Mouse (Mus musculus): ENCODE results near the gene Tbl1xr1. TPM values are rescaled to one million over a fixed set of nuclear protein-coding genes. Genes with fewer than 3 reads are reported as not detected.

Gene Tbl1xr1
- polyA plus RNA-seq, 1 experiment from 2014 or later = 45.7 TPM

DNA sequence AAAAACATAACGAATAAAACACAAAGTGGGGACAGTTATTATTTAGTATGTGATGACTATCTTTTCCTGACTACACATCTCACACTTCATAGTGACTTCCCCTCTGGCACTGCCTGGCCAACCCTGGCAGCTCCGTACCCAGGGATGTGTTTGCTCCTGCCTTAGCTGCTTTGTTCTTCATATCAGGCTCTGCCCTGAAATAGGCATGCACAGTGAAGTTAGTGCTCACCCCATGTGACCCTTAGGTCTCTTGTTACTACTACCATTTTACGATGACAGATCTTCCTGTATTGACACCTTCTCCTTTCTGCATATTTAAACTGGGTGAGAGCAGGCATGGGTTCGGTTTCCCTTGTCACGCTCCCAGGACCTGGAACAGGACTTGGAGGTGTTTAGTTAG lies 16.3 kb downstream of the Tbl1xr1 start:
- H3K9ac ChIP-seq (replicated peaks; ENCODE audit: low read depth, low read length) = no peak overlapping the region
- H3K9me3 ChIP-seq (ENCODE audit: control insufficient read depth, low read depth, low read length) = no peaks in the 10 kb centered on the region
- no peak for ATAC-seq (ENCODE audit: insufficient number of reproducible peaks, insufficient read depth, low FRiP score, low read depth)
- H3K36me3 ChIP-seq (ENCODE audit: control insufficient read depth, insufficient read depth, low read length) = no peaks in the 10 kb centered on the region
- peaks cover 21% of the 10 kb centered on the region; the same call in 1 of the 2 replicates for H3K4me1 ChIP-seq (ENCODE audit: control insufficient read depth, insufficient read depth, low read length)
- no peak overlapping the region for H3K27ac ChIP-seq (ENCODE audit: low read length)
- no peaks in the 10 kb centered on the region for H3K27me3 ChIP-seq (ENCODE audit: control insufficient read depth, insufficient read depth, low read length)
- no peak overlapping the region for H3K4me3 ChIP-seq (ENCODE audit: low read depth, low read length)
- no peak overlapping the region for H3K4me2 ChIP-seq (replicated peaks; ENCODE audit: low read depth, low read length)
- WGBS = 67% methylated on average over 5 of the region's 5 CpGs

DNA sequence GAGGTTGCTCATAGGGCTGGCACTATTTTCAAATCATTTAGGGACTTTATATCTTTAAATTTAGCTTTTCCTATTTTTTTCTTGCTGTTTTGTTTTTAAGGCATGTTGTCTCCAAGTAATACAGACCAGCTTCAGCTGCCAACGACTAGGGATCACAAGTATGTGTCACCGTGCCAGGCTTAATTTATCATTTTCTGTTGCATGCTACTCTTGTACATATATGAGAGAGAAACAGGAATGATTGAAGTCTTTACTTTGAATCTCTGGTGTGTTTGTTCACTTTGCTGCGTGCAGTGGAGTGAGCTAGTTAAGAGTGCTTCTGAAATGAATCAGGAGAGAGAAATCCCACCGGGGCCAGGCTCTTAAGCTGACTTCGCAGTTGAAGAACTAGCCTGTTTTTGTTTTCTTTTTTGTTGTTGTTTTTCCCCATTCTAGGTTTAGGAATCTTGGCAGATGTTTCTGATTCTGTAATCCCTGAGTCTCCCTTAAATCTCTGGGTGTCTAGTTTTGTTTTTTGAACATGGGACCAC lies 27.6 kb downstream of the Tbl1xr1 start:
- H3K4me2 ChIP-seq (replicated peaks; ENCODE audit: low read depth, low read length) = no peak overlapping the region
- H3K4me1 ChIP-seq (ENCODE audit: control insufficient read depth, insufficient read depth, low read length) = 0 out of 2 replicates have a peak, but pooled peaks cover 5% of the 10 kb centered on the region
- no peak overlapping the region for H3K9ac ChIP-seq (replicated peaks; ENCODE audit: low read depth, low read length)
- no peaks in the 10 kb centered on the region for H3K9me3 ChIP-seq (ENCODE audit: control insufficient read depth, low read depth, low read length)
- no peak for ATAC-seq (ENCODE audit: insufficient number of reproducible peaks, insufficient read depth, low FRiP score, low read depth)
- WGBS = 59% methylated on average over 5 of the region's 5 CpGs
- no peaks in the 10 kb centered on the region for H3K27me3 ChIP-seq (ENCODE audit: control insufficient read depth, insufficient read depth, low read length)
- H3K27ac ChIP-seq (ENCODE audit: low read length) = no peak overlapping the region
- no peak overlapping the region for H3K4me3 ChIP-seq (ENCODE audit: low read depth, low read length)
- no peaks in the 10 kb centered on the region for H3K36me3 ChIP-seq (ENCODE audit: control insufficient read depth, insufficient read depth, low read length)

DNA sequence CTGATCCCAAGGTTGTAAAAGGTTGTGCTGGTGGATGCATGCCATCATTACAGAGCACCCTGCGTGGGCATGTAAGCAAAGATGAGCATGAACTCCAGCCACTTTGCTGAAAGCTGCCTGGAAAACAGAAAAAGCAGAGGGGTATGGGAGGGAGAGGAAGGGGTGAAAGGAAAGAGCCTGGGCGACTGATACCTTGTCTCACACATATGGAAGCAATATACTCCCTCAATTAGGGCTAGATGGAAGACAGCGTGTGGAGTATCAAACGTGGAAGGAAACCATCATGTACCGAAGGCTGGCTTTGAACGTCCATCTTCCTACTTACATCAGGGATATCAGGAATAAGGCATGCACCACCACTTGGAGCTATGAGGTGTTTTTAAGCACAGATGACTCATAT lies 29.0 kb downstream of the Tbl1xr1 start:
- Histone ChIP-seq H3K9ac (replicated peaks; ENCODE audit: low read depth, low read length) (no peak overlapping the region), H3K27ac (ENCODE audit: low read length) (no peak overlapping the region), H3K4me3 (ENCODE audit: low read depth, low read length) (no peak overlapping the region), H3K9me3 (ENCODE audit: control insufficient read depth, low read depth, low read length) (no peaks in the 10 kb centered on the region), H3K4me2 (replicated peaks; ENCODE audit: low read depth, low read length) (no peak overlapping the region), H3K27me3 (ENCODE audit: control insufficient read depth, insufficient read depth, low read length) (no peaks in the 10 kb centered on the region), H3K4me1 (ENCODE audit: control insufficient read depth, insufficient read depth, low read length) (no peaks in the 10 kb centered on the region), H3K36me3 (ENCODE audit: control insufficient read depth, insufficient read depth, low read length) (no peaks in the 10 kb centered on the region)
- ATAC-seq (ENCODE audit: insufficient number of reproducible peaks, insufficient read depth, low FRiP score, low read depth) = no peak
- WGBS = 85% methylated on average over 6 of the region's 6 CpGs

DNA sequence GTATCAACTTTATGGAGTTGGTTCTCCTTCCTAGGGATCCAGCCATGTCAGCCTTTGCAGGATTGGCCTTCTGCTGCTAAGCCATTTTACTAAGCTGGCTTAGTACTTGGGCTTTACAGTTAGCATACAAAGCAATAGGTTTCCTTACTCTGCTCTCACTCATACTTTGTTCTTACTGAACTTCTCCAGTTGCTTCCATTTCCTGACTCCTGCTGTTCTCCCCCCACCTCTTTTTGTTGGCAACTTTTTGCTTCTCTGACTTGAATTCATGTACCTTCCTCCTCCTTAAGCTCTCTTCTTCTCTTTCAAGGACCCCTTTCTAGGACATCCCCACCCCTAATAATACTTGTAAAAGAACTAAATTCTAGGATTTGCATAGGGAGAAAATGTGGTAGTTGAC lies 31.6 kb downstream of the Tbl1xr1 start:
- H3K9ac ChIP-seq (replicated peaks; ENCODE audit: low read depth, low read length) = no peak overlapping the region
- H3K4me1 ChIP-seq (ENCODE audit: control insufficient read depth, insufficient read depth, low read length) = no peaks in the 10 kb centered on the region
- ATAC-seq (ENCODE audit: insufficient number of reproducible peaks, insufficient read depth, low FRiP score, low read depth) = no peak
- H3K36me3 ChIP-seq (ENCODE audit: control insufficient read depth, insufficient read depth, low read length) = no peaks in the 10 kb centered on the region
- no peak overlapping the region for H3K27ac ChIP-seq (ENCODE audit: low read length)
- 0 out of 2 replicates have a peak, but pooled peaks cover 2% of the 10 kb centered on the region for H3K9me3 ChIP-seq (ENCODE audit: control insufficient read depth, low read depth, low read length)
- no peaks in the 10 kb centered on the region for H3K27me3 ChIP-seq (ENCODE audit: control insufficient read depth, insufficient read depth, low read length)
- no peak overlapping the region for H3K4me3 ChIP-seq (ENCODE audit: low read depth, low read length)
- no peak overlapping the region for H3K4me2 ChIP-seq (replicated peaks; ENCODE audit: low read depth, low read length)

DNA sequence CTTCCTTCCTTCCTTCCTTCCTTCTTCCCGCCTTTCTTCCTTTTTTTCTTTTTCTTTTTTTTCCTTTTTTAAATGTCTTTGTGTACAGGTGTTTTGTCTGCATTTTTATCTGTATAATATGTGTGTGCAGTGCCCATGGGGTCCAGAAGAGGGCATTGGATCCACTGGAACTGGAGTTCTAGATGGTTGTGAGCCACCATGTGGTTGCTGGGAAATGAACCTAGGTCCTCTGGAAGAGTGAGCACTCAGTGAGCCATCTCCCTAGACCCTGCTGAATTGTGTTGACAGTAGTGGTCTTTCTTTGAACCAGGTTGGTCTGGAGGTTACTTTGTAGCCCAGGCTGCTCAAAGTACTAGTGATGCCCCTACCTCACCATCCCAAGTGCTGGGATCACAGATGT lies 33.2 kb downstream of the Tbl1xr1 start:
- Histone ChIP-seq H3K4me1 (ENCODE audit: control insufficient read depth, insufficient read depth, low read length) (0 out of 2 replicates have a peak, but pooled peaks cover under 1% of the 10 kb centered on the region), H3K9me3 (ENCODE audit: control insufficient read depth, low read depth, low read length) (0 out of 2 replicates have a peak, but pooled peaks cover 2% of the 10 kb centered on the region), H3K4me2 (replicated peaks; ENCODE audit: low read depth, low read length) (no peak overlapping the region), H3K9ac (replicated peaks; ENCODE audit: low read depth, low read length) (no peak overlapping the region), H3K27ac (ENCODE audit: low read length) (no peak overlapping the region), H3K27me3 (ENCODE audit: control insufficient read depth, insufficient read depth, low read length) (no peaks in the 10 kb centered on the region), H3K36me3 (ENCODE audit: control insufficient read depth, insufficient read depth, low read length) (no peaks in the 10 kb centered on the region), H3K4me3 (ENCODE audit: low read depth, low read length) (no peak overlapping the region)
- no peak for ATAC-seq (ENCODE audit: insufficient number of reproducible peaks, insufficient read depth, low FRiP score, low read depth)
- 91% methylated on average over 1 of the region's 1 CpGs for WGBS

DNA sequence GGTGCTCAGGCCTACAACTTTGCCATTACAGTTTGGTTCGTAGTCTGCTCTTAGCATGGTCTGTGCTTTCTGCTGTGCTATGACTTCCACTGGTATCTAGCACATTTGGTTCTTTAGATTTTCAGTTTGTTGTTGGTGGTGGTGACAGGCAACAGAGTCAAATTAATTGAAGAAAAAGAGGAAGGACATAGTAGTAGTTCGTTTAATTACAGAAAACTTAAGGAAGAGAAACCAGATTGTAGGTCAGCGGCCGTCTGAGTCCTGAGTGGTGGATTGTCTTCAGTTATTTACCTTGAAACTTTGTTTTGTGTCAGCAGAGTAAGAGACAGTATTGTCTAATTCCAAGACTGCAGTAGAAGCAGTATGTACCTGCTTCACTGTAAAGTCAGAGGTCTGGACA lies 37.3 kb downstream of the Tbl1xr1 start:
- H3K9me3 ChIP-seq (ENCODE audit: control insufficient read depth, low read depth, low read length) = 0 out of 2 replicates have a peak, but pooled peaks cover 6% of the 10 kb centered on the region
- no peak overlapping the region for H3K27ac ChIP-seq (ENCODE audit: low read length)
- no peaks in the 10 kb centered on the region for H3K36me3 ChIP-seq (ENCODE audit: control insufficient read depth, insufficient read depth, low read length)
- H3K4me3 ChIP-seq (ENCODE audit: low read depth, low read length) = no peak overlapping the region
- no peaks in the 10 kb centered on the region for H3K27me3 ChIP-seq (ENCODE audit: control insufficient read depth, insufficient read depth, low read length)
- 86% methylated on average over 4 of the region's 4 CpGs for WGBS
- H3K4me1 ChIP-seq (ENCODE audit: control insufficient read depth, insufficient read depth, low read length) = peaks cover 6% of the 10 kb centered on the region; the same call in 1 of the 2 replicates
- no peak for ATAC-seq (ENCODE audit: insufficient number of reproducible peaks, insufficient read depth, low FRiP score, low read depth)
- H3K4me2 ChIP-seq (replicated peaks; ENCODE audit: low read depth, low read length) = no peak overlapping the region
- H3K9ac ChIP-seq (replicated peaks; ENCODE audit: low read depth, low read length) = no peak overlapping the region

DNA sequence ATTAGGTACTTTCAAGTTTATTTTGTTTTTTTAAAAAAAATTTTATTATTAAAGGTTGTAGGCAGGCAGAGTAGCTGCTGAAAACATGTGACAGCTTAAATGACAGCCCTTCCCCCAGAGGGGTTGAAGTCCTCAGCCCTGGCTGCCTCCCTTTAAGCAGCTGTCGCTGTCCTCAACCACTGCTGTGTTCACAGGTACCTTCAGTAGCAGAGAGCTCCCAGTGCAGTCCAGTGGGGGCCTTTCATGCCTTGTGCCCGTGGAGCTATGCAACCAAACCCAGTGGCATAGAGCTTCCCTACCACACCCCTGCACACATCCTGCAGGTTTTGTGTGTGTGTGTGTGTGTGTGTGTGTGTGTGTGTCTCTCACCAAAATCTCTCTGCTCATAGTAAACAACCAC lies 38.8 kb downstream of the Tbl1xr1 start:
- 0 out of 2 replicates have a peak, but pooled peaks cover 6% of the 10 kb centered on the region for H3K9me3 ChIP-seq (ENCODE audit: control insufficient read depth, low read depth, low read length)
- no peak overlapping the region for H3K4me3 ChIP-seq (ENCODE audit: low read depth, low read length)
- H3K4me2 ChIP-seq (replicated peaks; ENCODE audit: low read depth, low read length) = no peak overlapping the region
- peaks cover 8% of the 10 kb centered on the region; the same call in 1 of the 2 replicates for H3K4me1 ChIP-seq (ENCODE audit: control insufficient read depth, insufficient read depth, low read length)
- H3K27me3 ChIP-seq (ENCODE audit: control insufficient read depth, insufficient read depth, low read length) = no peaks in the 10 kb centered on the region
- no peak overlapping the region for H3K27ac ChIP-seq (ENCODE audit: low read length)
- H3K36me3 ChIP-seq (ENCODE audit: control insufficient read depth, insufficient read depth, low read length) = no peaks in the 10 kb centered on the region
- WGBS = 34% methylated on average over 2 of the region's 2 CpGs
- no peak overlapping the region for H3K9ac ChIP-seq (replicated peaks; ENCODE audit: low read depth, low read length)
- ATAC-seq (ENCODE audit: insufficient number of reproducible peaks, insufficient read depth, low FRiP score, low read depth) = peak; percentile 67; the same call in 1 of the 2 replicates

DNA sequence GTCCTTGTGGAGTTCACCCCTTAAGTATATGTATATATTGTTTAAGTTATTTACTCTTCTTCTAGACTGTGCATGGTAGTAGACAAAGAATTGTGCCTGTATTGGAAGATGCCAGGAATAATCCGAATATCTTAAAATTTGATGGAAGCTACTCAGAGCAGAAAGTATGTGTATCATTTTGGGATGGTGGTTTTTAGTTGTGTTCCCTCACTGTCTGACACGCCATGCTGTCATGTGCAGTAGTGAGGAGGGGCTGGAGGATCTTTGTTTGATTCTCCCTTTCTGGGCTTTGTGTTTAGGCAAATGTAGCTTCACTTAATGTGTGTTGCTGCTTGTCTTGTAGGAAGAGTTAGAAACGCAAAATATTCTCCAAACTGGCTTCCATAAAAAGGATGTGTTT lies 39.2 kb downstream of the Tbl1xr1 start:
- H3K27me3 ChIP-seq (ENCODE audit: control insufficient read depth, insufficient read depth, low read length) = no peaks in the 10 kb centered on the region
- 0 out of 2 replicates have a peak, but pooled peaks cover 6% of the 10 kb centered on the region for H3K9me3 ChIP-seq (ENCODE audit: control insufficient read depth, low read depth, low read length)
- no peaks in the 10 kb centered on the region for H3K36me3 ChIP-seq (ENCODE audit: control insufficient read depth, insufficient read depth, low read length)
- no peak for ATAC-seq (ENCODE audit: insufficient number of reproducible peaks, insufficient read depth, low FRiP score, low read depth)
- H3K4me1 ChIP-seq (ENCODE audit: control insufficient read depth, insufficient read depth, low read length) = peaks cover 8% of the 10 kb centered on the region; the same call in 1 of the 2 replicates
- H3K4me2 ChIP-seq (replicated peaks; ENCODE audit: low read depth, low read length) = no peak overlapping the region
- no peak overlapping the region for H3K4me3 ChIP-seq (ENCODE audit: low read depth, low read length)
- 85% methylated on average over 3 of the region's 3 CpGs for WGBS
- H3K9ac ChIP-seq (replicated peaks; ENCODE audit: low read depth, low read length) = no peak overlapping the region
- no peak overlapping the region for H3K27ac ChIP-seq (ENCODE audit: low read length)

DNA sequence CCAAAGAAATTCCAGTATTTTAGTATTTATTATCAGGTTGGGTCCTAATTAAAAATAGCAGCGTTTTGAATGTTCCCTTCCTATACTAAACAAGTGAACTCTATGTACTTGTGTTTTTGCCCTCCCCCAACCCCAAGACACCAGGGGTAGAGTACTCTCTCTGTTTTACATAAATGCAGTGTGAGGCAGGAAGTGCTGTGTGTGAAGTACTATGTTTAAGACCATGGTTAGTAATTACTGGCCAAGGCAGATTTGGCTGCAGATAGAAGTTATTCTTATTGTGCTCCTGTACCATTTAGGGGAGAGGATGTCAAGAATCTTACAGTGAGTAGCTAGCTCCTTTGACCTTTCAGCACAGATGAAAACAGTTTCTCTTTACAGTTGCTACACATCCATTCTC lies 39.7 kb downstream of the Tbl1xr1 start:
- Histone ChIP-seq H3K27me3 (ENCODE audit: control insufficient read depth, insufficient read depth, low read length) (no peaks in the 10 kb centered on the region), H3K4me1 (ENCODE audit: control insufficient read depth, insufficient read depth, low read length) (peaks cover 8% of the 10 kb centered on the region; the same call in 1 of the 2 replicates), H3K4me2 (replicated peaks; ENCODE audit: low read depth, low read length) (no peak overlapping the region), H3K9me3 (ENCODE audit: control insufficient read depth, low read depth, low read length) (0 out of 2 replicates have a peak, but pooled peaks cover 6% of the 10 kb centered on the region), H3K9ac (replicated peaks; ENCODE audit: low read depth, low read length) (no peak overlapping the region), H3K36me3 (ENCODE audit: control insufficient read depth, insufficient read depth, low read length) (no peaks in the 10 kb centered on the region), H3K27ac (ENCODE audit: low read length) (no peak overlapping the region), H3K4me3 (ENCODE audit: low read depth, low read length) (no peak overlapping the region)
- ATAC-seq (ENCODE audit: insufficient number of reproducible peaks, insufficient read depth, low FRiP score, low read depth) = no peak
- 61% methylated on average over 1 of the region's 1 CpGs for WGBS

Data from stomach, embryonic 14.5 days (tissue).